Mouse (Mus musculus): ENCODE measurements around the gene Mndal. TPM values are rescaled to one million over a fixed set of nuclear protein-coding genes. Genes with fewer than 3 reads are reported as not detected.
"Not testable (repeated sequence)": the region's sequence is repeated elsewhere in the genome, so short reads cannot be mapped to it uniquely, and the experiment has no call there.

Gene Mndal
- polyA plus RNA-seq, 1 experiment from 2014 or later: 0.93 TPM

GRCm38 (mm10) chr1:173809294-173809693 lies 133.0 kb downstream of the Mndal start:
- H3K4me2 ChIP-seq (replicated peaks; ENCODE audit: low read depth, low read length); ATAC-seq (ENCODE audit: low FRiP score); H3K27me3 ChIP-seq (ENCODE audit: control insufficient read depth, insufficient read depth, low read length); H3K4me1 ChIP-seq (replicated peaks; ENCODE audit: control insufficient read depth, insufficient read depth, low read length); DNase-seq (ENCODE audit: low spot score); H3K36me3 ChIP-seq (ENCODE audit: control insufficient read depth, insufficient read depth, low read length); H3K9ac ChIP-seq (ENCODE audit: low read depth, low read length); H3K4me3 ChIP-seq (ENCODE audit: low read depth, low read length); H3K27ac ChIP-seq (ENCODE audit: low read depth, low read length); H3K9me3 ChIP-seq (ENCODE audit: control insufficient read depth, low read length): not testable (repeated sequence)
- 86% methylated on average over 2 of the region's 2 CpGs for WGBS

- H3K9ac ChIP-seq (ENCODE audit: low read depth, low read length); H3K9me3 ChIP-seq (ENCODE audit: control insufficient read depth, low read length); H3K36me3 ChIP-seq (ENCODE audit: control insufficient read depth, insufficient read depth, low read length); DNase-seq (ENCODE audit: low spot score); H3K27me3 ChIP-seq (ENCODE audit: control insufficient read depth, insufficient read depth, low read length); H3K4me3 ChIP-seq (ENCODE audit: low read depth, low read length); H3K27ac ChIP-seq (ENCODE audit: low read depth, low read length); H3K4me1 ChIP-seq (replicated peaks; ENCODE audit: control insufficient read depth, insufficient read depth, low read length); ATAC-seq (ENCODE audit: low FRiP score); H3K4me2 ChIP-seq (replicated peaks; ENCODE audit: low read depth, low read length): not testable (repeated sequence)
- WGBS: 73% methylated on average over 2 of the region's 2 CpGs
Observed at GRCm38 (mm10) chr1:173802689-173803281, 139.5 kb downstream of the Mndal start.

- H3K27me3 ChIP-seq (ENCODE audit: control insufficient read depth, insufficient read depth, low read length); H3K4me2 ChIP-seq (replicated peaks; ENCODE audit: low read depth, low read length); H3K9ac ChIP-seq (ENCODE audit: low read depth, low read length); H3K4me1 ChIP-seq (replicated peaks; ENCODE audit: control insufficient read depth, insufficient read depth, low read length); H3K4me3 ChIP-seq (ENCODE audit: low read depth, low read length); ATAC-seq (ENCODE audit: low FRiP score); H3K27ac ChIP-seq (ENCODE audit: low read depth, low read length); H3K9me3 ChIP-seq (ENCODE audit: control insufficient read depth, low read length); H3K36me3 ChIP-seq (ENCODE audit: control insufficient read depth, insufficient read depth, low read length); DNase-seq (ENCODE audit: low spot score): not testable (repeated sequence)
- WGBS: 82% methylated on average over 3 of the region's 3 CpGs
Observed at GRCm38 (mm10) chr1:173802207-173802606, 140.1 kb downstream of the Mndal start.

- H3K4me3 ChIP-seq (ENCODE audit: low read depth, low read length); H3K27ac ChIP-seq (ENCODE audit: low read depth, low read length); H3K9me3 ChIP-seq (ENCODE audit: control insufficient read depth, low read length); DNase-seq (ENCODE audit: low spot score); H3K36me3 ChIP-seq (ENCODE audit: control insufficient read depth, insufficient read depth, low read length); H3K27me3 ChIP-seq (ENCODE audit: control insufficient read depth, insufficient read depth, low read length); H3K9ac ChIP-seq (ENCODE audit: low read depth, low read length); H3K4me1 ChIP-seq (replicated peaks; ENCODE audit: control insufficient read depth, insufficient read depth, low read length); ATAC-seq (ENCODE audit: low FRiP score); H3K4me2 ChIP-seq (replicated peaks; ENCODE audit: low read depth, low read length): not testable (repeated sequence)
- WGBS: 90% methylated on average over 2 of the region's 2 CpGs
Observed at GRCm38 (mm10) chr1:173801791-173802190, 140.5 kb downstream of the Mndal start.

Other genes with a start within 250 kb of the Mndal start
- gene Ifi207, start 200.7 kb downstream of the Mndal start, polyA plus RNA-seq (2014; fragmentation: Nextera tagmentation; extraction: Ambion mirVana): 0.91 and 0.93 TPM in 2 replicates
- 1.0 and 1.5 TPM in 2 replicates for gene Ifi204, start 175.5 kb downstream of the Mndal start, polyA plus RNA-seq (2014; fragmentation: Nextera tagmentation; extraction: Ambion mirVana)
- 0.17 and 0.52 TPM in 2 replicates for gene Ifi211, start 29.4 kb downstream of the Mndal start, polyA plus RNA-seq (2014; fragmentation: Nextera tagmentation; extraction: Ambion mirVana)
- gene Ifi203, start 181 bp upstream of the Mndal start, polyA plus RNA-seq (2014; fragmentation: Nextera tagmentation; extraction: Ambion mirVana): 0.23 TPM in 1 of 2 replicates, not detected in the other
- not detected in 2 replicates for gene Ifi202b, start 40.3 kb upstream of the Mndal start, polyA plus RNA-seq (2014; fragmentation: Nextera tagmentation; extraction: Ambion mirVana)
- gene Ifi205, start 89.3 kb upstream of the Mndal start, polyA plus RNA-seq (2014; fragmentation: Nextera tagmentation; extraction: Ambion mirVana): not detected in 2 replicates
- not detected in 2 replicates for gene Olfr433, start 98.2 kb upstream of the Mndal start, polyA plus RNA-seq (2014; fragmentation: Nextera tagmentation; extraction: Ambion mirVana)
- gene Olfr432, start 106.7 kb upstream of the Mndal start, polyA plus RNA-seq (2014; fragmentation: Nextera tagmentation; extraction: Ambion mirVana): not detected in 2 replicates
- gene Olfr430, start 124.1 kb upstream of the Mndal start, polyA plus RNA-seq (2014; fragmentation: Nextera tagmentation; extraction: Ambion mirVana): not detected in 2 replicates
- not detected in 2 replicates for gene Olfr429, start 141.8 kb upstream of the Mndal start, polyA plus RNA-seq (2014; fragmentation: Nextera tagmentation; extraction: Ambion mirVana)
- gene Olfr427, start 154.4 kb upstream of the Mndal start, polyA plus RNA-seq (2014; fragmentation: Nextera tagmentation; extraction: Ambion mirVana): not detected in 2 replicates
- not detected in 2 replicates for gene Olfr231, start 178.7 kb upstream of the Mndal start, polyA plus RNA-seq (2014; fragmentation: Nextera tagmentation; extraction: Ambion mirVana)
- not detected in 2 replicates for gene Olfr424, start 189.0 kb upstream of the Mndal start, polyA plus RNA-seq (2014; fragmentation: Nextera tagmentation; extraction: Ambion mirVana)
- not detected in 2 replicates for gene Olfr420, start 213.1 kb upstream of the Mndal start, polyA plus RNA-seq (2014; fragmentation: Nextera tagmentation; extraction: Ambion mirVana)
- 1.9 and 2.9 TPM in 2 replicates for gene Spta1, start 230.3 kb upstream of the Mndal start, polyA plus RNA-seq (2014; fragmentation: Nextera tagmentation; extraction: Ambion mirVana)